Mouse (Mus musculus) testis, postnatal 10 days (tissue): ENCODE results near the gene Mettl26.

Experiments used
- DNase-seq: peaks from one replicate; pipeline ENCODE4 v3.0.0; 2021; ENCODE audit warnings: low spot score

Gene Mettl26

DNA sequence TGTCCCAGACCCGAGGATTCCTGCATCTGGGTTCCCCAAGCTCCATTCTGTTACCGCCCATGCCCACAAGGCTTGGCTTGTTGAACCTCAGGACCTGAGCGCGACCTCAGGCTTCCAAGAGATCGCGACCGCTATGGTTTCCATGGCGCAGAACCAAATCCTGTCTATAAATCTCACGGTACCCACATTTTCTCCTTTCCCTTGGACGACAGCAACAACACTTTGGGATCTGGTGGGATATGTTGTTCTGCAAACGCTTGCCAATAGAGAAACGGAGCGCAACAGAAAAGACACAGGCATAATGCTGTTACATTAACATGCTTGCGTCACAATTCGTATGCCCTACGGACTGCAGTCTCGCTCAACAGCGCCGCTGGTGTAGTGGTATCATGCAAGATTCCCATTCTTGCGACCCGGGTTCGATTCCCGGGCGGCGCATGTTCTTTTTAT lies at the start of gene Mettl26:
Gene Mettl26 (plus strand): TSS at position 354 of the 450 bp plus-strand sequence.
- peak; percentile 90 for DNase-seq

DNA sequence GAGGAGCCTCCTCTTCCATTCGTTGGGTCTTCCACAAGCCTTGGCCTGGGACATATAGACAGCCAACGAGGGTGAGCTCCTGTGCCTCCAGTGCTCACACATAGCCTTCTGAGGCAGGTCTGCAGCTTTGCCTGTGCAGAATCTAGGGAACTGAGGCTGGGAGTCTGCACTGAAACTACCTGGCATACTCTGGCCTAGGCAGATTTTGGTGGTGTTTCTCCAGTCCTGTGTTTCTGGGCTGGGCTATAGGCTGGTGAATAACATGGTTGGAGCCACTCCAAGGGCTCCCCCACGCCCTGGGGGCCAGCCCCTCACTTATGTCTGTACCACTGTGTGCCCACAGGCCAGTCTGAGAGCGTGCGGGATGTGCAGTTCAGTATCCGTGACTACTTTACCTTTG lies 49.6 kb upstream of the Mettl26 start:
- DNase-seq, result no peak

DNA sequence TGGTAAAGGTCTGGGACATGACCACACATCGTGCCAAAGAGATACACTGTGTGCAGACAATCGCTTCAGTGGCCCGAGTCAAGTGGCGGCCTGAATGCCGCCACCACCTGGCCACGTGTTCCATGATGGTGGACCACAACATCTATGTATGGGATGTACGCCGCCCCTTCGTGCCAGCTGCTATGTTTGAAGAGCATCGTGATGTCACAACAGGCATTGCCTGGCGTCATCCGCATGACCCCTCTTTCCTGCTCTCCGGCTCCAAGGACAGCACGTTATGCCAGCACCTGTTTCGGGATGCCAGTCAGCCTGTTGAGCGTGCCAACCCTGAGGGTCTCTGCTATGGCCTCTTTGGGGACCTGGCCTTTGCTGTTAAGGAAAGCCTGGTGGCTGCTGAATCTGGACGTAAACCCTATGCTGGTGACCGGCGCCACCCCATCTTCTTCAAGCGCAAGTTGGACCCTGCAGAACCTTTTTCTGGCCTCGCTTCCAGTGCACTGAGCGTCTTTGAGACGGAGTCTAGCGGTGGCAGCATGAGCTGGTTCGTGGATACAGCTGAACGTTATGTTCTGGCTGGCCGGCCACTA lies 48.8 kb upstream of the Mettl26 start:
- DNase-seq, result no peak

DNA sequence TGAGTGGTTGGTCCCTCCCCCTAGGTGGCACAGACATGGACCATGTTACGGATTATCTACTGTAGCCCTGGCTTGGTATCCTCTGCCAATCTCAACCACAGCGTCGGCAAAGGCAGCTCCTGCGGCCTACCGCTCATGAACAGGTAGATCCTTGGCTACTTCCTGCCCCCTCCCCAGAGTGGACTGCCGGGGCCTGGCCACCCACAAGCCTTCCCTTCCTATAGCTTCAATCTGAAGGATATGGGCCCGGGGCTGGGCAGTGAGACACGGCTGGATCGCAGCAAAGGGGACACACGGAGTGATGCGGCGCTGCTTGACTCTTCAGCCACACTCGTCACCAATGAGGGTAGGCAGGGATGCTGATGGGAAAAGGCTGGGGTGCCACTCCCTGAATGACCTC lies 47.9 kb upstream of the Mettl26 start:
- DNase-seq, result no peak

DNA sequence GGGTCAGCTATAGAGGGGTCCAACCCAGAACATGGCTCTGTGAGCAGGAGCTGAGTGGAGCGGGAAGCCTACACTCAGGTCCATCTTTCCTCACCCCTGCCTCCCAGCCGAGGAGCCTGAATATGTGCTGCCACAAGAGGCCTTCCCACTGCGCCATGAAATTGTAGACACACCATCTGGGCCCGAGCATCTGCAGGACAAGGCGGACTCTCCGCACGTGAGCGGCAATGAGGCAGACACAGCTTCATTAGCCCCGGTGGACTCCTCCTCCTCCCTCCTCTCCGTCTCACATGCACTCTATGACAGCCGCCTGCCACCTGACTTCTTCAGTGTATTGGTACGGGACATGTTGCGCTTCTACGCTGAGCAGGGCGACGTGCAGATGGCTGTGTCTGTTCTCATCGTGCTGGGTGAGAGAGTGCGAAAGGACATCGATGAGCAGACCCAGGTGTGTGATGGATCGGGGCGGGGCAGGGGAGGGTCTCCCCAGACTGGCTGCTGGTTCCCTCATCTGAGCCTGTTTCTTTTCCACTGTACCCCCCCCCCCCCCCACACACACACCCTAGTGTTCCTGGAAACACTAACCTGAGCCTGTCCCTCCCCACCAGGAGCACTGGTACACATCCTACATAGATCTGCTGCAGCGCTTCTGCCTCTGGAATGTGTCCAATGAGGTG lies 47.2 kb upstream of the Mettl26 start:
- no peak for DNase-seq

DNA sequence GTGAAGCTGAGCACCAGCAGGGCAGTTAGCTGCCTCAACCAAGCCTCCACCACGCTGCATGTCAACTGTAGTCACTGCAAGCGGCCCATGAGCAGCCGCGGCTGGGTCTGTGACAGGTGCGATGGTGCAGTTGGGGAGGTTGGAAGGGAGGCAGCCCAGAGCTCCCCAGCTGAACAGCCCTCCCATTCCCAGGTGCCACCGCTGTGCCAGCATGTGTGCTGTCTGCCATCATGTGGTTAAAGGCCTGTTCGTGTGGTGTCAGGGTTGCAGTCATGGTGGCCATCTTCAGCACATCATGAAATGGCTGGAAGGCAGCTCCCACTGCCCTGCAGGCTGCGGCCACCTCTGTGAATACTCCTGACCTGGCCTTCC lies 46.7 kb upstream of the Mettl26 start:
- no peak for DNase-seq

DNA sequence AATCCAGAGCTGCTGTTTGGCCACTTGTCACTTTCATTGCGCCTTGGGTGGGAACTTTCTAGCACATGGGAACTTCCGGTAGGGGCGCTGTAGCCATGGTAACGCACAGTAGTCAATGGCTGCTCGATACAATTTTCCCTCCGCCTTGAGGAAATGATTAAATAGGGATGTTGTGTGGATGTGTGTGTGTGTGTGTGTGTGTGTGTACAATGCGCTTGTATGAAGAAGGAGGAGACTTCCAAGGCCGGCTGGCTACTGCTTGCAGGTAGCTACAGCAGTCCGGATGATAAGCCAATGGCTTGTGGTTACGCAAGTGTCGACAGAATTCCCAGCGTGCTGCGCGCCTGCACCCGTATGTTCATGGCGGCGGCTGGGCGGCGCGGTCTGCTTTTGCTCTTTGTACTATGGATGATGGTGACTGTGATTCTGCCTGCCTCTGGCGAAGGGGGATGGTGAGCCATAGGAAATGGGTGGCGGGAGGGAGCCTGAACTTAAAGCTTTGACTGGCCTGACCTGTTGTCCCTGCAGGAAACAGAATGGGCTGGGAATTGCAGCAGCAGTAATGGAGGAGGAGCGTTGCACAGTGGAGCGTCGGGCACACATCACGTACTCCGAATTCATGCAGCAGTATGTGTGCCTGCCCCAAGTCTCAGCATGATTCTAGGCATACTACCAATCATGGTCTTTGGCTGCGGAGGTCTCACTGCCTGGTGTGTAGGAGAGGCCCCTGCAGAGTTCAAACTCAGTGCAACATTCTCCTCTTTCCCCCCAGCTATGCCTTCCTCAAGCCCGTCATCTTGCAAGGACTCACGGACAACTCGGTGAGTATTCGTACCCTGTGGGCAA lies 45.9 kb upstream of the Mettl26 start, which contains the start of gene Jmjd8:
Gene Jmjd8 (plus strand): TSS at position 156 of the 846 bp plus-strand sequence.
- DNase-seq, result peak; percentile 81

DNA sequence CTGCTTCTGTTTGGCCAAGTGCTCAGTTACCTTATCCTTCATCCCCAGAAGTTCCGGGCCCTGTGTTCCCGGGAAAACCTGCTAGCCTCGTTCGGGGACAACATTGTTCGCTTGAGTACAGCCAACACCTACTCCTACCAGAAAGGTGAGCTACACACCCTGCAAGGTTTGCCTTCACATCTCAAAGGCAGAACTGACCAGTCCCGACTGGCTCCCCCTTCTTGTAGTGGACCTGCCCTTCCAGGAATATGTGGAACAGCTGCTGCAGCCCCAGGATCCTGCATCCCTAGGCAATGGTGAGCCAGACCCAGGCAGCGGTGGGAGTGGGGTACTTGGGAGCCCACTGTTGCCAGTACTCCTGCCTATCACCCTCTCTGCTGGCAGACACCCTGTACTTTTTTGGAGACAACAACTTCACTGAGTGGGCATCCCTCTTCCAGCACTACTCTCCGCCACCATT lies 45.3 kb upstream of the Mettl26 start:
- no peak for DNase-seq

DNA sequence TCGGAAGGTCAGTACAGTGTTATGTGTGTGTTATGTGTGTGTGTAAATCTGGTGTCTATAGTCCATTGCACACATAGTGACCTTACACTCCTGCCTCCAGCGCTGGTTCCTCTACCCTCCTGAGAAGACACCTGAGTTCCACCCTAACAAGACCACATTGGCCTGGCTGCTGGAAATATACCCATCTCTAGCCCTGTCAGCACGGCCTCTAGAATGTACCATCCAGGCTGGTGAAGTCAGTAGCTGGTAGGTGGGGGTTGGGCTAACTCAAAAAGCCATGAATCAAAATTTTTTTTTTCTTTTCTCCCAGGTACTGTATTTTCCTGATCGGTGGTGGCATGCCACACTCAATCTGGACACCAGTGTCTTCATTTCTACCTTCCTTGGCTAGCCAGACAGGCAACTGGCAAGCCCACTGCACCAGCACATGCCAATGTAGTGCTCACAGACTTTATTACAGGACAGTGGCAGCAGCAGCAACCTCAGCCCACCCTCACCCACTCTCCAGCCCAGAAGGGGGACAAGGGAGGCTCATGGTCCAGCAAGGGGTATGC lies 44.6 kb upstream of the Mettl26 start:
- no peak for DNase-seq

DNA sequence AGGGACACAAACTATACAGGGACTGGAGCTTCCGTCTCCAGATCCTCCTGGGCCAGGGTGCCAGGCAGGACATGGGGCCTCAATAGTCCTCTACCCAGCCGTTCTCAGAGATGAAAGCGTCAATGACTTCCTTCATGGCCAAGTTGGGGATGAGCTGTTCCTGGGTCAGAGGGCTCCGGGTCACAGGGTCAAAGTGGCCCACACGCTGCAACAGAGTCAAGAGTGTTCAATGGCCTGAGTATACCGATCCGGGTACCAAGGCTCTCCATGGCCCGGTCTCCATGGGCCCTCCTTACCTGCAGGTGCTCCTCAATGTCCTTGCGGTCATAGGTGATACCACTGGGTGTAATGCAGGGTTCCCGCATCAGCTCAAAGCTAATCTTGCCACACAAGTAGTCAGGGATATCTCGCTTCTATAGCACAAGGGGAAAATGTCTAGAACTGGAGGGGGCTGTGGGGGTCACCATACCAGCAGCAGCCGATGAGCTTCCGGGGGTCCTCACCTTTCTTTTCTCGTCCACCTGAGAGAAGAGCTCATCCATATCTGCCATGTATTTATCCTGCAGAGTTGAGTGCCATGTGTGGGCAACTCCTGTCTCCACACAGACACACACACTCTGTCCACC lies 44.0 kb upstream of the Mettl26 start:
- DNase-seq, result no peak

DNA sequence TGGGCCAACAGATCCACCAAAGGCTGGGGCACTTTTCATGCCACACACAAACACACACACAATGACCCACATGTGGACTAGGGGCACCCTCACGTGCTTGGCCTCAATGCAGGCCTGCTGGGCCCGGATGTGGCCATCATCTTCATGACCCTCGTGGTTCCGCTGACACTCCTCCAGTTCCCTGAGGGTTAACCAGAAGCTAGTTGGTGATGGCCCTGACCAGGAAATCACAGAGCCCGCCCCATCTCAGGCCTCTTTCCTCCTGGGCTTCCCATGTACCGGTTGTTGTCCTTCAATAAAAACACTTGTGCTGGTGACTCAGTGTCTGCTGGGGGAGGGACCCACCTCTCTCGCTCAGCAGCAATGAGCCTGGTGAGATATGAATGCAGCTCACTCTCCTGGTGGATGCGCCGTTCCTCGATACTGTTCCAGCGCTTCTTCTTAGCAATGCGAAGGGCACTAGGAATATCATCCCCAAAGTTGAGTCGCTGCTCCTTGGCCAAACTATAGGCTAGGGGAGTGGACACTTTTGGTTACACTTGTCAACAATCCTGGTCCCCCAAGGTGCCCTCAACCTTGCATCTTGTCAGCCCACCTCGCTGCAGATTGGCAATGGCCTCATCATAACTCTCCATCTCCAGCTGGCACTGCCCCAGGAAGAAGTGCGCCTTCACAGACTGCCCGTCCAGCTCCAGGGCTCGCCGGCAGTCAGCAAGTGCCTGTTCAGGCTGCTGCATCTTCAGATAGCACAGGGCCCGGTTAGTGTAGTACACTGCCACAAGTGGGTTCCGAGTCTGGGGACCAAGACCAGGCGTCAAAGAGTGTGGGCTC lies 43.2 kb upstream of the Mettl26 start:
- DNase-seq, result peak; percentile 70

DNA sequence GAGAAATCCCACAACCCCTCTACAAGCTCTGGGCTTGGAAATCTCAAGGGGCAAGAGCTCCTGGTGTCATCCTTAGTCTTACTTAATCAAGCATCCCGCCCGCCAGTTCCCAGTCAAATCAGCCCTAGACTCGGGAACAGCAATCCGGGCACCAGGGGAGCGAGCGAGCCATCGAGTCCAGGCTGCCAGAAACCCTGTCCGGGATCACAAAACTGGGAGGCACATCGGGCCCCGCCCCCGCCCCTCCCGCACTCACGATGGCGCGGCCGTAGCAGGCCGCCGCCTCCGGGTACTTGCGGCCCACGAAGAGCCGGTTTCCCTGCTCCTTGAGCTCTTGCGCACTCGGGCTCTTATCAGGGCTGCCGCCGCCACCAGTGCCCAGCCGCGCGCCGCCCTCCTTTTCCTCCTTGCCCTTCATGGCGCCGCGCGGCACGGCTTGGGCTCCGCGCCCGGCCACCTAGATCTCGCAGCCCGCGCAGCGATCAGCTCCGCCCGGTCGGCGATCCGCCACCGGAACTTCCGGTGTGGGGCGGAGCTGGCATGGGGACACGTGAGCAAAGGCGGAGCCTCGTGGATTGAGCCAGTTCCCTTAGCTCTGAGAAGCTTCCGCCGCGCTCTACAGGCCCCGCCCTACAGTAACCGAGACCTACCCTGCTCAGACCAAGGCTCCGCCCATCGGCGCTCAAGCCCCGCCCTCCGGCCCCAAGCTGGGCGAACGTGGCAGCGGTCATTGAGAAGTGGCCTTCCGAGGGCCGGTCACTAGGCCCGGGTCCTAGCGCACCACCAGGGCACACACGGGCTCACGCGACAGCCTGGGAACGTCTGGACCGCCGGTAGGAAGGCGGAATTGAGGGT lies 42.2 kb upstream of the Mettl26 start:
- peak; percentile 100 for DNase-seq

DNA sequence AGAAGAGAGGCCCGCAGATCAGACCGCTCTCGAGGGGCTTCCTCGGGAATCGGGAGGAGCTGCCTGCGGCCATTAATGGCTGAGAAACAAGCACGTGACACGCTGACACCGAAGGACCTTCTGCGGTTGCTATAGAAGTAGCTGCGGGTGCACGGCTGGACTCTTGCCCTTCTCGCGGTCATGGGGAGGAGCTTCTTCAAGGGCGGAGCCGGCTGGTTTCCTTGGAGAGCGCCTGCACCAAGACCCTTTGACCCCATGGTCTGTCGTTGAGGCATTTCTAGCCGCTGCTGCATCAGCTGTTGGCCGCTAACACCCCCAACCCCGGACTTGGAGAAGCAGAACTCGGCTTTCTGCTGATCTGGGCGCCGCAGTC lies 41.6 kb upstream of the Mettl26 start, which contains the start of gene Stub1:
Gene Stub1 (minus strand): TSS at position 114 of the 373 bp plus-strand sequence.
- DNase-seq, result peak; percentile 93

DNA sequence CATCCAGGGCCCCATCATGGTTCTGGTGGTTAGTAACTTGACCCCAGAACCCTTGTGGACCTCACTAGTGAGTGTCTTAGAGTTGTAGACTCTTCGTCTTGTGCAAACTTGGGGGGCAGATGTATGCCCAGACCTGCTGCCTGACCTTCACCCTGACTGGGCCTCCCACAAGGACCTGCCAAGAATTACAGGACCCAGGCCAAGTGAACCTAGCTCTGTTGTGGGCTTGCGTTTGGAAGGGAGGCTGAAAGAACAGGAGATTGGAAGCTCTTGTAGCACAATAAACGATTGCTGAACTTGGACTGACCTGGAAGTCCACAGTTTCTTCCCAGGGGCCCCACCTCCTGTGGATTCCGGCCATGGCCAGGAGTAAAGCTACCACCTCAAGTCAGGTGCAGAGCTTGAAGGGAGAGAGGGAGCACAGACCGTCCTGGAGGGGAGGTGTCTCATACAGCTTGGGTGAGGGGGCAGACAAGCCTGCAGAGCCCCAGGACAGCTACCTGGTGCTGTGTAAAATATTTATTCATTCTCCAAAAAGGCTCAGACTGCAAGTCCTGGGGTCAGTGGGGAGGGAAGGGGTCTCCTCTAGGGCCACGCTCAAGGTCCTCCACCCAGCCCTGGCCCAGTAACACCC lies 40.8 kb upstream of the Mettl26 start:
- DNase-seq, result no peak

DNA sequence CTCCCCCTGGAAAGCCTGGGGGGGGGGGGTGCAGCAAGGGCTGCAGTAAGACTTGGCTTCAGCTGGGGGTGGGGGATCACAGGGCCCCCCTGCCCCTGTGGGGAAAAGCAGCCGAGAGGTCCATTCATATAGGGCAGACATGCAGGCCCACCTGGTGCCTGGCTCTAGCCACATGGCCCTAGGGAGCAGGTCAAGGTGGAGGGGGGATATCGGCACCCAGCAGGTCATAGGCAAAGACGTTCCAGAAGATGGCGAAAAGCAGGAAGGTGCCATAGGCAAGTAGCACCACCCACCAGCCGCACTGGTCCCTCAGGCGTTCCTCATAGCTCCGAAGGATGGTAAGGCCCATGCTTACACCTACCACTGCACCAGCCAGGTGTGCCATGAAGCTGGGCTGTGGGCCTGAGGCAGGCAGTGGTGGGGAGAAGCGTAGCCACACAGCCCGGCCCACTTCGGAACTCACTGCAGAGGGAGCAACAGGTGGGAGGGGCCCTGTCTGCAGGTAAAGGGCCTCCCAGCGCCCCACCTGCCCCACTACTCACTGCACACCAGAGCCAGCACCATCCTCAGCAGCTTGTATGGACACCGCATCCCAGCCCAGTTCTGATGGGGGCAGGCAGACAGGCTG lies 40.2 kb upstream of the Mettl26 start:
- DNase-seq, result no peak

DNA sequence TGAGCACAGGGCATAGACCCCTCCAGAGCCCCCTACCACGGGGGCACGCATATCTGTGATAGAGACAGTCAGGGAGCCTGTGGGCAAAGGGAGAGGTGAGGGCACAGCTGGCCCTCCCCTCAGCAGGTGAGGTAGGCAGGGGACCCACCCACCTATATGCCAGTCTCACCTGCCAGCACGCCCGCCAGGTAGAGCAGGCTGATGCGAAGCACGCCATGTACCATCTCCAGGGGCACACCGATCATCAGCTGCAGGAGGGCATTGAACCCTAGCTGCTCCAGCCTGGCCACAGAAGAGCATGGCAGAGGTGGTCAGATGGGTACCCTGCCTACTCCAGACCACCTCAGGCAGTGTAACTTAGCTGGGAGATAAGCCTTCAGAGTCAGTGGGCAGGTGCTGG lies 39.6 kb upstream of the Mettl26 start:
- no peak for DNase-seq

DNA sequence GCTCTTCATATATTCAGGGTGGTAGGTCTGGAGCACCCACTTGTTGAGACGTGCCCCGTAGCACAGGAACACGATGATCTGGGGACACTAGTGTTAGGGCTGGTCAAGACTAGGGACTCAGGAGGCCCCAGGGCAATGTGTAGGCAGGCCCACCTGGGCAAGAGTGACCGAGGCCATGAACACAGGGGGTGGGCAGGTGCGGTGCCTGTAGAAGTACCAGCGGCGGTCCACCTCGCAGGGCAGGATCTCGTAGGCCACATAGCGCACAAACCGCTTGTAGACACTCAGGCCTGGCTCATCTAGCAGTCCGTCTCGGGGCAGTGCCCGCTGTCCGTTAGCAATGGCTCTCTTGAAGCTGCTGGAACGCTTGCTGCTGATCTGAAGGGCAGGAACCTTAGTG lies 39.1 kb upstream of the Mettl26 start:
- no peak for DNase-seq

DNA sequence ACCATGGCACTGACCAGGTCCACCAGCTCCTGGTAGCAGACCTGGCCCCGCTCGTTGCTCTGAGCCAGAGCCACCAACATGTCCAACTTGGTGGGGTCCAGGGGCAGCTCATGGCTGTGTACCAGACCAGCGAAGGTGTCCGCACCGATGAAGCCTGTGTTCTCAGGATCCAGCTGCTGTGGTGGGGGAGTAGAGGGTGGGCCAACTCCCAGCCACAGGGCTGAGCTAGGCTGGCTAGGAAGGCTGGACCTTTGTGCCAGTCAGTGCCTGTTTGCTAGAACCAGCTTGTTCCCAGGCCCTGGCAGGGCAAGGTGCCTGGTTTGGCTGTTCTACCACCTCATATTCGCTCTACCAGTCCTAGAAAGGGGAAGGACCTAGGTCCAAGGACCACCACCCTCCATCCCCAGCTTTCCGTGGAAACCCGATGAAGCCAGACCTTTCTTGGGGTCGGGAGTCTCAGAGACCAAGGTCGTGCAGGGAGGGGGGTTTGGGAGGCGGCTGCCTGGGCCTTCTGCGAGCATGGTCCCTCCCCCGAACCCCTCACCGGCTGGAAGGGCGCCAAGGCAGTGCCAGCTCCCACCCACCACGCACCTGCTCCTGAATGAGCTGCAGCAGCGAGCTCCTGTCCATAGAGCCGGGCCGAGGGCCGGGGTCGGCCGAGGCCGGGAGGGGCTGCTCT lies 38.3 kb upstream of the Mettl26 start:
- peak; percentile 83 for DNase-seq

DNA sequence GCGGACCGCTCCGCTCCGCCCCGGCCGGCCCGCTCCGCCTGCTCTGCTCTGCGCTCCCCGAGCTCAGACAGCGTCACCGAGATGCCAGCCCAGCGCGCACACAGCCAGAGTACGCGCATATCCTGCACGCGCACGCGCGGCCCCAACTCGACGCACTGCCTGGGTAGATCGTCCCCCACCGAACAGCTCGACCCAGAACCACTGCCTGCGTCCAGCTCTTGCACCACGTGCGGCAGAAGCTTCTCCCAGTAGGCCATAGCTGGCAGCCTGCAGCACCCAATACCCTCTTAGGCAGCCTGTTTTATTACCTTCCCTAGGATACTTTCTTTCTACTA lies 37.8 kb upstream of the Mettl26 start, which contains the start of gene Rhbdl1:
Gene Rhbdl1 (minus strand): TSS at position 220 of the 335 bp plus-strand sequence.
- DNase-seq, result peak; percentile 84
